Mouse (Mus musculus) gastrocnemius, postnatal 10 days (tissue): ENCODE measurements around the gene Ptpn13. TPM values are rescaled to one million over a fixed set of nuclear protein-coding genes. Genes with fewer than 3 reads are reported as not detected.

Experiments used
- total RNA-seq, 2 experiments: library from RNA; stranded (reverse); gene quantifications; 2 replicates each; pipeline ENCODE4 v1.2.3; 2021

Gene Ptpn13
- total RNA-seq, 2 experiments from 2014 or later: 6.4 to 8.1 TPM

Other genes with a start within 250 kb of the Ptpn13 start
- 1 to 10 TPM in 1 of 2 experiments, under 1 TPM in 1; 0.52 to 1.1 TPM for gene Mapk10, start 213.9 kb upstream of the Ptpn13 start, total RNA-seq
- gene Slc10a6, start 204.2 kb downstream of the Ptpn13 start, total RNA-seq: 1 to 10 TPM in 1 of 2 experiments, under 1 TPM in 1; 0.25 to 1.4 TPM
- gene 1700016H13Rik, start 230.8 kb downstream of the Ptpn13 start, total RNA-seq: under 1 TPM in 1 of 2 experiments, not detected in 1; 0.29 TPM